Mouse (Mus musculus): ENCODE measurements at regions not wholly inside any gene's neighbourhood (a gene's known extent, or its start where the extent isn't known, plus 50 kb on each side); places are given as distances from the start of the nearest gene placed in this dataset.

DNA sequence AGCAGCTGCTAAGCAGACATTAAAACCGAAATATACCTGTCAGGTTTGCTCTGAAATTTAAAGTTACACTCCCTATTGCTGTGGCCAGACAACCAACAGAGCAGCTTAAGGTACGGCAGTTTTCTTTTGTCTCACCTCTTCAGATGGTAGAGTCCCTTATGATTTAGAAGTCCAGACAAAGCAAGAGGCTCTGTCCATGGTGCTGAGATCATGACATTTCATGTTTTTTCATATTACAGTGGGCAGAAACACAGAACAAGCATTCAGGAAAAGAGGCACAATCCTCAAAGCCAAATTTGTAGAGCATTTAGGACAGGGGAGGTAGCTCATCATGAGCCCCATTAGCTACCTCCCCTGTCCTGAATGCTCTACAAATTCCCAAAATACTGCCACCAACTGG lies 620.0 kb downstream of the Dnah5 start:
- CTCF ChIA-PET: no interaction called here
- POLR2A ChIA-PET: no interaction called here

GRCm38 (mm10) chr15:28834831-28835230 lies 631.3 kb downstream of the Dnah5 start:
- CTCF ChIA-PET: no interaction called here

DNA sequence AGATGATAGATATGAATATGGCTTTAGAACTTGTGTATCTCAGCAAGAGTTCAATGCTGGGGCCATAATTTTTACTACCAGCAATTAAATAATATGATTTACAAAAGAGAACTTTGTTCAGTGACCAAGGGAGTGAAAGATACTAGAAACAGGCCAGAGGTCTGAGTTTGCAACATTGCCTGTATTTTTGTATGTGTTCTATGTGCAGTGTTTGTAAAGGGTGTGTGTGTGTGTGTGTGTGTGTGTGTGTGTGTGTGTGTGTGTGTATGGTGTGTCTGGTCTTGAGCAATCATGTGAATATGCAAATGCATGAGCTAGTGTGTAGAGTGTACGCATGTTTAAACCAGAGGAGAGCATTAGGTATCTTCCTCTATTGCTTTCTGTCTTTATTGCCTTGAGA lies 636.8 kb downstream of the Dnah5 start:
- ChIA-PET CTCF (no interaction called here), POLR2A (no interaction called here)

More at GRCm38 (mm10) chr15:28834831-28835230, 631.3 kb downstream of the Dnah5 start:
- POLR2A ChIA-PET: no interaction called here

DNA sequence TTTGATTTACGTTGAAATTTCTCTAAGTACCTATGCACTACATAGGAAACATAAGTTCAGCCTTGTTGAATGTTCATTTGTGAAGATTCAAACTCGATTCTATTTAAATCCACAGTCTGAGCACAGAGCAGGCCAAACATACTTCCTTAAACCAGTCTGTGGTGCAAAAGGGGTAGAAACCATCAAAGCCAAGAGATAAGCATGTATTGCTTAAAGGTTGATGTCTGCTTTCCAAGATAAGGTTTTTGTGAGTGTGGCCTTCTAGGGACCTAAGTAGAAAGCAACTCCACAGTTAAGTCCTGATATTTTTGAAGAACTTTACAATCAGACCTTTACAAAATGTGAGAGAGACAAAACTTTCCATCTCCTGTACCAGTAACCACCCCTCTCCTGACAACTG lies 652.9 kb downstream of the Dnah5 start:
- CTCF ChIA-PET: no interaction called here

GRCm38 (mm10) chr15:28858176-28858575 lies 654.6 kb downstream of the Dnah5 start:
- POLR2A ChIA-PET: interaction anchor here in 1 of 4 experiments (0.7 kb wide), 2 partner anchors 466 to 916 kb away, joined by 3 read pairs; no protein-coding TSS in a partner anchor
- CTCF ChIA-PET: no interaction called here

More for the DNA sequence above, 652.9 kb downstream of the Dnah5 start:
- POLR2A ChIA-PET: no interaction called here

- ChIA-PET CTCF (no interaction called here), POLR2A (no interaction called here)
These were observed 660.5 kb downstream of the Dnah5 start for GRCm38 (mm10) chr15:28864101-28864500.

- ChIA-PET CTCF (no interaction called here), POLR2A (no interaction called here)
These were observed 661.4 kb downstream of the Dnah5 start for GRCm38 (mm10) chr15:28864913-28865312.

GRCm38 (mm10) chr15:28873001-28873400 lies 669.4 kb downstream of the Dnah5 start:
- CTCF ChIA-PET: interaction anchor here in 1 of 4 experiments (0.6 to 0.7 kb wide), 2 partner anchors 685 to 864 kb away, joined by 3 read pairs; no protein-coding TSS in a partner anchor
- POLR2A ChIA-PET: no interaction called here

- ChIA-PET POLR2A (no interaction called here), CTCF (interaction anchor here in 1 of 4 experiments (0.5 kb wide), 1 partner anchor 637 kb away, joined by 3 read pairs; no protein-coding TSS in a partner anchor)
These were observed 692.8 kb downstream of the Dnah5 start for GRCm38 (mm10) chr15:28896248-28896808.

- ChIA-PET CTCF (no interaction called here), POLR2A (no interaction called here)
These were observed 718.9 kb downstream of the Dnah5 start for GRCm38 (mm10) chr15:28922437-28922836.

- POLR2A ChIA-PET: interaction anchor here in 1 of 4 experiments (0.6 kb wide), 1 partner anchor 1773 kb away, joined by 9 read pairs; no protein-coding TSS in a partner anchor
These were observed 744.7 kb downstream of the Dnah5 start for GRCm38 (mm10) chr15:28948245-28948644.

More at GRCm38 (mm10) chr15:28948245-28948644, 744.7 kb downstream of the Dnah5 start:
- CTCF ChIA-PET: interaction anchor here in 1 of 4 experiments (0.8 kb wide), 1 partner anchor 39 kb away, joined by 3 read pairs; no protein-coding TSS in a partner anchor

Data from embryonic stem cell, embryonic (primary cell).